Mouse (Mus musculus): ENCODE measurements around the gene Slc25a10.

DNA sequence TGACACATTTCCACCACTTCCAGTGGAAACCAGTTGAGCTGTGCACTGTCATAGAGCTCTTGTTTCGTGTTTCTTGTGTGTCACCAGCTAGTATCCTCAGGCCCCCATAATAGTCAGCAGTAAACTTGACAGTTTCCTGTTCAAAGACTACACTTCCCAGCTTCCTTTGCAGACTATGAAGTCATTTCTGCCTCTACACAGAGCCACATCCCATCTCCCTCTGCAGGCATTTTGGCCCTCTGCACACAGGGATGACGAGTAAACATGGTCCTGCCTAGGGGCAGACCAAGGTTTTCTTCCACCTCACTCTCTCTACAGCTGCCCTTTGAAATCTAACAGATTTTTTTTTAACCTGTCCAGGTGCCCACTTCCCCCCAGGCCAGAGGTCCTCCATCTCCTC is 55.8 kb downstream of the Slc25a10 start:
- TF ChIP-seq CTCF (IDR thresholded peaks at IDR 0.05; ENCODE audit: insufficient read depth, low read depth, low read length) (no peak), POLR2A (IDR thresholded peaks at IDR 0.05; ENCODE audit: insufficient read depth, low read depth, low read length) (no peak)
